Mouse (Mus musculus) thymus, postnatal 10 days (tissue): ENCODE results near the gene Olfr552.
A peak's percentile ranks its signal among the peaks of the same experiment; 100 is the strongest.
"Not testable (repeated sequence)": the region's sequence is repeated elsewhere in the genome, so short reads cannot be mapped to it uniquely, and the experiment has no call there.

Experiments
- DNase-seq, 2 experiments: peaks; one replicate each; pipeline ENCODE4 v3.0.0; 2021; ENCODE audit warnings: low spot score in 2 of 2

The Olfr552 gene

GRCm38 (mm10) chr7:102597378-102598031 is at the start of gene Olfr552:
Gene Olfr552, plus strand, starts transcription at chr7:102597770.
- DNase-seq: no peak

DNA sequence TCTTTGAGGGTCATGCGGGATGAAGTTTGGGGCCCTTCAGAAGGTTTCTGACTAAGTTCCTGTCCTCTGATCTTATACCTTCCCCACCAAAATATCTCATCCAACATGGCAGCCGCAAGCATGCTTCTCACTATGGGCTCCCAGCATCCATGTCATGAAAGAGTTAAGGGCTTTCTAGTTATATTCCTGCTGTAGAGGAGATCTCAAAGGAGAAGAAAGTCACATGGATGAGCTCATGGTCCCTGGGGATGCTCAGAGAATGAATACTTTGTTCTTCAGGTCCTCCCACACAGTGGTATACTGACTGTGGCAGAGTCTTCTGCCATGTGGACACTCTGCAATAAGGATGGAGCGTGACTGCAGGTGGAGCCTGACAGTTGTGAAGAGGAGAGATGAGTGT is 48.0 kb upstream of the Olfr552 start, which contains the start of gene Olfr549:
Olfr549 (plus strand) TSS at position 301 of the 400 bp plus-strand sequence.
- no peak for DNase-seq

DNA sequence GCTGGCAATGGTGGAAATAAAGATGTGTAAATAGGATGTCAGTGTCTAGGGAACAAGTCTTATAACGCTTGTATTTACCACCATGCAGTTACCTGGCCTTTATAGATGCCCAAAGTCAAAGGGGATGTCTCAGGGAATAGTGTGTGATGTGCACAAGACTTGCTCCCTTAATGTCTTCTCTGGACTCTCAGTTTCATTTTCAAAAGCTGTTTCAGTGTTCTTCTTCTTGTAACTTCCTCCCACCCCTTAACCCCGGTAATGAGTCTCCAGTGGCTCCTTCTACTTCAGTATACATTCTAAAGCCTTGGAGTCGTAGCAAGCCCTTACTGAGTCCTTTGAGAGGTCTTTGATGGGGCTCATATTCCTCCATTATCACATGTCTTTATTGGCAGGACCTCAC is 44.3 kb upstream of the Olfr552 start:
- no peak for DNase-seq

DNA sequence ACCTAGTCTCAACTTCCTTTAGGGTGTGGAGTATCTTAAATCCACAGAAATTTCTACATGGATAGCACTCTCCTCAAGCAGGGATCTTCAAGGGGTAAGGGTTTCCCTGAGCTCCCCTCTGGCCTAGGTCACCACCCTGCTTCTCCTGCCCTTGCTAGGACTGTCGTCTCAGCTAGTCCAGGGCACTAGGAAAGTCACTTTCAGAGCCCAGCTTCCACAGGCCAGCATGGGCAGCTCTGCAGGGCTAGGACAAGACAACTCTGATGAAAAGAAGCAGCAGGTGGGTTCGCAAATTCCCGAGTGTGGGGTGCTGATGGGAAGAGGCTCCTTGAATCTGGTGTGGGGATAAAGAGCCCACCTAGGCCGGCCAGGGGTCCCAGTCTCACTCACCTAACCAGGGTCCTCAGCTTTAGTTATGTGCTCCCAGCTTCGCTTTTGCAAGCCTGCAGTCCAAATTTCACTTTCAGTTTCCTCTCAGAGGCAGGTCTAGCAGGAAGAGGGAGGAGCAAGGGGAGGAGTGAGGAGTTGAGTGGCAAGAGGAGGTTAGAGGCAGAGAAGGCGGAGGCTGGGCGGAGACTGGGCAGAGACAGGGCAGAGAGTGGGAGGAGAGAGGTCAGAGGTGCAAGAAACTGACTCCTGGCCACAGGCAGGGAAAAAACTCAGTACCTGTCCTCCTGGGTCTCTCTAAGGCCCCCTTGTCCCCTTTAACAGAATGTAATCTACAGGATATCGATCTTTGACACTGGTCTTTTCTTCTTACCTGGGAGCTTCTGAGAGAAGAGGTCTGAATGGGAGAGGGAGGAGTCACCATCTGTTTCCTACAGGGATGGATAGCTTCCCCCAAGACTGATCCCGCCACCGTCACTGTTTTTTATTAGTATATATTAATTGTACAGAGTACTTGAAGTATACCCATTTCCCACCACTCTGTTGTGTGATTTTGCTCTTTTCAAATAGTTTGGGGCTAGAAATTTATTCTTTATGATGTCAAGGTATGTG is 32.3 kb upstream of the Olfr552 start, which contains the start of gene Trim21:
Trim21 (minus strand) TSS at position 488 of the 999 bp plus-strand sequence.
- DNase-seq: peak; percentile 76 to 78

- DNase-seq: no peak
These were observed 31.4 kb upstream of the Olfr552 start for GRCm38 (mm10) chr7:102566219-102566618.

- DNase-seq: no peak
These were observed 26.4 kb upstream of the Olfr552 start, which contains the start of gene Olfr550 for GRCm38 (mm10) chr7:102571142-102571541. Gene Olfr550, plus strand, starts transcription at chr7:102571442.

GRCm38 (mm10) chr7:102573174-102573830 is 24.3 kb upstream of the Olfr552 start:
- no peak for DNase-seq

- DNase-seq: no peak
These were observed 21.6 kb upstream of the Olfr552 start for GRCm38 (mm10) chr7:102575998-102576397.

DNA sequence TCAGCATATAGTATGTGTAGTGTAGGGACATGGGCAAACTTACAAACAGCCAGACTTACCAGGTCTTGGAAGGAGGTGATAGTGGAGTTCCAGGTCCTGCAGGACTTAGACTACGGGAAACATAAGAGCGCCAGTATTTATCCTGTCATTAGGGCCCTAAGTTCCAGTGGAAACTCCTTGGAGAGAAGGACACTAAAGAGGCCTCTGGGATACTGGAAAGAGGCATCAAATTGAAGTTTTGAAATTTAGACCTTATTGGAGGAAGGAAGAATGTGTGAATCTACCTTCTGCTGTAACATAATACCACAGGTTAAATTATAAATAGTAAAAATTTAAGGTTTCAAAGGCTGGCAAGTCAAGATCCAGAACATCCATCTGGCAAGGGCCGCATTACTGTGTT is 5.8 kb upstream of the Olfr552 start, which contains the start of gene Olfr551:
Olfr551 (minus strand) TSS at position 101 of the 400 bp plus-strand sequence.
- no peak for DNase-seq

DNA sequence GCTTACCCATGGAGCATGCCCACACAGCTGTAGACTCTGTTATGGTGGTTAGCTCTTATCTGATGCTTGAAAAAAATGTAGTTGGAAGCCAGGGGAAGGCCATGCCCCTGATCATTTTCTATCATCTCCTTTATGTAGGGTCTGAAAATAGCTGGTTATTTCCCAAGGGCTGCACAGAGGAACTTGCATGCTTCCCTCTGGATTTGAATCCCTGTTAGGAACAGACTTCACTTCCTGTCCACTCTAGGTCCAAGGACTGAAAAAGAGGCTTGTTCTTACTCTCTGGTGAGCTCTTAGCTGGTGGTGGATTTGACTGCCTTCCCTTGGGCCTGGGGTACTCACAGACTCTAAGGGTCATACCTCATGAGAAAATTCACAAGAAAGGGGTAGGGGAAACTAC is 20.5 kb downstream of the Olfr552 start, which contains the start of gene Olfr553:
Olfr553 (minus strand) TSS at position 101 of the 400 bp plus-strand sequence.
- DNase-seq: no peak

- DNase-seq: no peak
These were observed 22.0 kb downstream of the Olfr552 start for GRCm38 (mm10) chr7:102619608-102620007.

DNA sequence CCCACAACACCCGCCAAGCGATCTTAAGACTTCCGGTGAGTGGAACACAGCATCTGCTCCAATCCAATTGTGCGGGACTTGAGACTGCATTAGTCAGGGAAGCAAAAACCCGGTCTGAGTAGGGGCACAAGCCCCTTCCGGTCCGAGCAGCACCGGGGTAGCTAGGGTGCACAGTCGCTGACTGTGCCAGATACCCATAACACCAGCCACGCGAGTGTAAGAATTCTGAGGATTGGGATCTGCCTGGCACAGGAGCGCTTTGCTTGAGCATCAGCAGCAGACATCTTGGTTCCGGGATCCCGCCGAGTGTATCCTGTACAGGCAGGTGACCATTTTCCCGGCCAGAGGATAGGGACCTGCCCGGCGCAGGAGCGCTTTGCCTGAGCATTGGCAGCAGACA is 22.8 kb downstream of the Olfr552 start:
- not testable (repeated sequence) for DNase-seq

DNA sequence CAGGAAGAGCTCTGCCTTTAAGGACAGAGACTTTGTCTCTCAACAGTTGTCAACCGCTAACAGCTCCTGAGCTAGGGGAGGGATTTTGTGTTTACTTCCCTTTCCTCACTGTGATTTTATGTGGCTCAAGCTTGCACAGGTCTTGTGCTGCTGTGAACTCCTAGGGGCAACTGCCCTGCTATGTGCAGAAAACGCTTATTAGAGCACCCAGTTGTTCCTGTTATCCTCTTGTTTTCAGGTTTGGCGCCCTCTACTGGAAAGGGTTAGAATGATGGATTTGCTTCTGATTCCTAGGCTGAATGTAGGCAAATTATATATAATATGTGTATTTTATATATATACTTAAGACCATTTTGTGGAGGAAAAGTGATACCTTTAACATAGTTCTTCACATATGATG is 39.1 kb downstream of the Olfr552 start:
- peak in 1 of 2 experiments; percentile 67 for DNase-seq

DNA sequence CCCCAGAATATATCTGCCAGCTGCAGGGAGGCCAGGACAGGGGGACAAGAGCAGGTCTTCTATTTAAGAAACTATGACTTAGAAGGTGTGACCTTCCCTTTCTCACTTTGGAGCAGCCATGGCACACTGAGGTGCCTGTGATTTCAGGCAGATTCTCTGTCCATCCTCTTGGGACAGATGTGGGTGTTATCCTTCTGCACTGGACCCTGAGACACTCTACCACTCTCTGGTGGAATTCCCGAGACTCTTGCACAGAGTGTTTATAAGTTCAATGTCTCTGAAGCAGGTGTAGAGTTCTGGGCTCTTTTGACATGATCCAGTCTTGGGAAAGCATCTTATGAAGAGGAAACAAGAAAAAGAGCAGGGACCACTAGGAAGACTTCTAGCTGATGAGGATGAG is 40.6 kb downstream of the Olfr552 start, which contains the start of gene Olfr554:
Olfr554 (plus strand) TSS at position 301 of the 400 bp plus-strand sequence.
- DNase-seq: no peak

DNA sequence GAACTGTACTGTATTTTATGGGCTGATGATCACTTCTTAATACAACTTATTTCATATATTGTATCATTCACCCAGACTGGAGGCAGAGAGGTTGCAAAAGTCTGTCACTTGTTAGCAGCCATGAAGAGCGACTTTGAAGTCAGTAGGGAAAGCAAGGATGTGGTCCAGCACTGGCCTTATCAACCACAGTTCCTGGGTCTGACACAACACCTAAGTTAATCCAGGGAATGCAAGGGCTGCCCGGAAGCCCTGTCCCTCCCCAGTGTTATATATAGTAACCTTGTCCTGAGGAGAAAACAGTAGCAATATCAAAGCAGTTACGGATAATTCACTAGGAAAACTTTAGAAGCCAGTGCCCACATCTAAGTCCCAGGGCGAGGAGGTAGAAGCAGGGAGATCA is 47.4 kb downstream of the Olfr552 start:
- DNase-seq: not testable (repeated sequence)
